Mouse (Mus musculus): ENCODE measurements at regions not wholly inside any gene's neighbourhood (a gene's known extent, or its start where the extent isn't known, plus 50 kb on each side); places are given as distances from the start of the nearest gene placed in this dataset.

DNA sequence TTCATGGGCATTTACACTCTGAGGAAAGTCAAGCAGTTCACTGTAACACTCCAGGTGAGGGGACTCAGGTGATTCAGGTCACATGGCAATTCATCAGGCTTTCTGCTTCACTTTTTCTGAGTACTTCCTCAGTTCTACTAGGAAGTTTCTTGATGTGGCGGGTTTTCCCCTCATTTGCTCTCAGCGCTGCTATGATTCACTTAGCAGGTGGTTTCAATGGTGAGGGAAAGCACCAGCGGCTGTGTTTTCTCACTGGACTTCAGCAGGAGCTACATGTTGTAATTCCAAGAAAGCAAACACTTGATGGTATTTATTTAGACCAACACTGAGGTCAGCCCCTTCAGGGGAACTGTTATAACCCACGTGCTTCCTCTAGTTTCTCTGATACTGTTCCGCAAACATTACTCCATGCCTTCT is 229.4 kb downstream of the Gm7489 start:
- Histone ChIP-seq H3K27ac (ENCODE audit: low read depth) (no peak overlapping the region), H3K4me1 (ENCODE audit: insufficient read depth) (no peaks in the 10 kb centered on the region), H3K36me3 (replicated peaks; ENCODE audit: insufficient read depth, low read length) (no peaks in the 10 kb centered on the region), H3K27me3 (ENCODE audit: insufficient read depth, low read length) (no peaks in the 10 kb centered on the region), H3K4me2 (ENCODE audit: low read depth, low read length) (no peak overlapping the region), H3K9ac (replicated peaks) (no peak overlapping the region), H3K9me3 (ENCODE audit: low read length) (no peaks in the 10 kb centered on the region), H3K4me3 (ENCODE audit: low read depth, low read length) (no peak overlapping the region)
- TF ChIP-seq EP300 (IDR thresholded peaks at IDR 0.05; ENCODE audit: low read depth) (no peak), CTCF (IDR thresholded peaks at IDR 0.05; ENCODE audit: low read depth) (no peak)
- WGBS (ENCODE audit: insufficient replicate concordance) = 47% methylated on average over 5 of the region's 5 CpGs
- no peak for DNase-seq
- no peak; the same call in 1 of the 2 replicates for ATAC-seq

DNA sequence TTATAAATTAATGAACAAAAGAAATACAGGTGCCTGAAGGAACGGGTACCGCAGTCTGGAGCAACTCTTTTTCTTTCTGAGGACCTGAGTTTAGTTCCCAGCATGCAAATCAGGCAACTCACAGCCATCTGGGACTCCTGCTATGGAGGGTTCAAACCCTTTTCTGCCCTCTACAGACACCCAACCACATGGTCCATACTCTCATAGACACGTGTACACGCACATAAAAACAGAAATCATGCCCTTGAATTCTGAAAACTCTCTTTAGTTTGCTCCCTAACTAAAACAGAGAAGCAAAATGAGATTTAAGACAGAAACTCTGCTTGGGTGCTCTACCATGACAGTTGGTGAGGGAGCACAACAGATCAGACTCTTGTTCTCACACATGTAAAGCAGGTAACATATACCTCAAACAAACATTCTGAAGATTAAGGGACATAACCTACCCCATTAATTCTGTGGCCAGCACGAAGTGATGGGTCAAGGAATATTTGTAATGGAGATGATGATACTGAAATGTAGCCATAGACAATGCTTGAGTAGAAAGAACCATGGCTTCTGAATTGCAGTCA is 233.3 kb downstream of the Gm7489 start:
- no peaks in the 10 kb centered on the region for H3K36me3 ChIP-seq (replicated peaks; ENCODE audit: insufficient read depth, low read length)
- H3K4me3 ChIP-seq (ENCODE audit: low read depth, low read length) = no peak overlapping the region
- no peak overlapping the region for H3K27ac ChIP-seq (ENCODE audit: low read depth)
- WGBS (ENCODE audit: insufficient replicate concordance) = 65% methylated on average over 5 of the region's 5 CpGs
- no peaks in the 10 kb centered on the region for H3K4me1 ChIP-seq (ENCODE audit: insufficient read depth)
- no peak for TF ChIP-seq EP300 (IDR thresholded peaks at IDR 0.05; ENCODE audit: low read depth)
- no peak for DNase-seq
- no peak overlapping the region for H3K9ac ChIP-seq (replicated peaks)
- no peak for ATAC-seq
- no peak overlapping the region for H3K4me2 ChIP-seq (ENCODE audit: low read depth, low read length)
- H3K9me3 ChIP-seq (ENCODE audit: low read length) = no peaks in the 10 kb centered on the region
- no peaks in the 10 kb centered on the region for H3K27me3 ChIP-seq (ENCODE audit: insufficient read depth, low read length)

DNA sequence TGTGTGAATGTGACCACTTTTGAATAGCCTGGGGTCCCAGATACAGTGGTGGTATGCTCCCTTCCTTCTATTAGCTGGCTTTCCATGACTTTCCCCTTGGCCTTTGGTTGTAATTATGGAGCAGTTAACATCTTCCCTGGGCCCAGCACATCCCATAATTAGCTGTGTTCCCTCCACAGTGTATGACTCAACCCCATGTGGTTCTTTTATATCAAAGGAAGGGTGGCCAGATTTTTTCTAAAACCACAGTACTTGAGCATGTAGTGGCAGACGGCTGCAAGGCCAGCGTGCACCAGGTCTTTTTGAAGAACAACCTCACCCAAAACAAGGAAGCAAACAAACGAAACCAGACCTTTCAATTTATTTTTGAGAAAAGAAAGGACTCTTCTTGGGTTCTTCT is 235.8 kb downstream of the Gm7489 start:
- Histone ChIP-seq H3K27me3 (ENCODE audit: insufficient read depth, low read length) (no peaks in the 10 kb centered on the region), H3K4me3 (ENCODE audit: low read depth, low read length) (no peak overlapping the region), H3K36me3 (replicated peaks; ENCODE audit: insufficient read depth, low read length) (no peaks in the 10 kb centered on the region), H3K4me2 (ENCODE audit: low read depth, low read length) (no peak overlapping the region), H3K27ac (ENCODE audit: low read depth) (no peak overlapping the region), H3K4me1 (ENCODE audit: insufficient read depth) (no peaks in the 10 kb centered on the region), H3K9ac (replicated peaks) (no peak overlapping the region), H3K9me3 (ENCODE audit: low read length) (no peaks in the 10 kb centered on the region)
- 63% methylated on average over 3 of the region's 3 CpGs for WGBS (ENCODE audit: insufficient replicate concordance)
- TF ChIP-seq EP300 (IDR thresholded peaks at IDR 0.05; ENCODE audit: low read depth) (no peak), CTCF (IDR thresholded peaks at IDR 0.05; ENCODE audit: low read depth) (no peak)
- ATAC-seq (no peak), DNase-seq (no peak)

DNA sequence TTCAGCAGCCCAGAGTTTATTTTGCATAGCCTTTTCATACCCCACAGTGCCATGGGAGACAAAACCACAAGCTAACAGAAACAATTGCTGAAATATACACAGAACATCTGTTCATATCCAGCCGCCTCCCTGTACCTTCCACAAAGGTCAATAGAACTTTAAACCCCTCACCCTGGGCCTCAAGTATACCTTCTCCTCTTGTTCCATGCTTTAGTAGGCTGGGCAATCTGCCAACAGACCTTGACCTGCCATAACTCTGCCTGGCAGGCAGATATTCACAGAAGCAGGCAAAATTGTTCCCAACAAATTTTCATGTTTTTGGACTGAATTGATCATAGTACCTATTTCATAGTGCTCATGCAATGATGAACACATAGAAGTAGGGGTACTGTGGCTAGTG is 279.6 kb downstream of the Gm7489 start:
- Histone ChIP-seq H3K4me2 (ENCODE audit: low read depth, low read length) (no peak overlapping the region), H3K4me3 (ENCODE audit: low read depth, low read length) (no peak overlapping the region), H3K27ac (ENCODE audit: low read depth) (no peak overlapping the region), H3K9me3 (ENCODE audit: low read length) (no peaks in the 10 kb centered on the region), H3K27me3 (ENCODE audit: insufficient read depth, low read length) (no peaks in the 10 kb centered on the region), H3K4me1 (ENCODE audit: insufficient read depth) (no peaks in the 10 kb centered on the region), H3K36me3 (replicated peaks; ENCODE audit: insufficient read depth, low read length) (no peaks in the 10 kb centered on the region), H3K9ac (replicated peaks) (no peak overlapping the region)
- TF ChIP-seq EP300 (IDR thresholded peaks at IDR 0.05; ENCODE audit: low read depth) (no peak), CTCF (IDR thresholded peaks at IDR 0.05; ENCODE audit: low read depth) (no peak)
- peak; percentile 14 for DNase-seq
- ATAC-seq = no peak
- 74% methylated on average over 1 of the region's 1 CpGs for WGBS (ENCODE audit: insufficient replicate concordance)

DNA sequence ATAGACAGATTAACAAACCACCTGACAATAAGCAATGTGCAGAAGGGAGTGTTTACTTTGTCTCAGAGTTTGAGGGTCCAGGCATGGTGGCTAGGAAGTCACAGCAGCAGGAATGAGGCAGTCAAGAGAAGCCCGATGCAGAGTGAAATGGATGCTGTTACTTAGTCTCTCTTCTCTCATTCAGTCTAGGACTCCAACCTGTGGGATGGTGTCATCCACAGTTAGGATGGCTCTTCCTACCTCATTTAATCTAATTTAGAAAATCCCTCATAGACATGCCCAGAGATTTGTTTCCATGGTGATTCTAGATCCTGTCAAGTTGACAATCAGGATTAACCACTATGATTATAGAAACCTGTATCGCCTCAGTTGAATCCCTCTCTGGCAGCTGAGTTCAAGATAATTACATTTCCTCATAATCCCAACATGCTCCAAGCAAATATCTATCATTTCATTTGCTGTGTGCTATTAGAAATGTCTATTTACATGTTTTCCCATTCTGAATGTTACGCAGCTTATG is 283.2 kb downstream of the Gm7489 start:
- no peak for DNase-seq
- no peaks in the 10 kb centered on the region for H3K4me1 ChIP-seq (ENCODE audit: insufficient read depth)
- H3K4me2 ChIP-seq (ENCODE audit: low read depth, low read length) = no peak overlapping the region
- no peak for TF ChIP-seq EP300 (IDR thresholded peaks at IDR 0.05; ENCODE audit: low read depth)
- no peak for TF ChIP-seq CTCF (IDR thresholded peaks at IDR 0.05; ENCODE audit: low read depth)
- no peak overlapping the region for H3K4me3 ChIP-seq (ENCODE audit: low read depth, low read length)
- no peak overlapping the region for H3K27ac ChIP-seq (ENCODE audit: low read depth)
- H3K27me3 ChIP-seq (ENCODE audit: insufficient read depth, low read length) = no peaks in the 10 kb centered on the region
- no peak for ATAC-seq
- H3K9ac ChIP-seq (replicated peaks) = no peak overlapping the region
- no peaks in the 10 kb centered on the region for H3K9me3 ChIP-seq (ENCODE audit: low read length)
- no peaks in the 10 kb centered on the region for H3K36me3 ChIP-seq (replicated peaks; ENCODE audit: insufficient read depth, low read length)
- 73% methylated on average over 3 of the region's 3 CpGs for WGBS (ENCODE audit: insufficient replicate concordance)

DNA sequence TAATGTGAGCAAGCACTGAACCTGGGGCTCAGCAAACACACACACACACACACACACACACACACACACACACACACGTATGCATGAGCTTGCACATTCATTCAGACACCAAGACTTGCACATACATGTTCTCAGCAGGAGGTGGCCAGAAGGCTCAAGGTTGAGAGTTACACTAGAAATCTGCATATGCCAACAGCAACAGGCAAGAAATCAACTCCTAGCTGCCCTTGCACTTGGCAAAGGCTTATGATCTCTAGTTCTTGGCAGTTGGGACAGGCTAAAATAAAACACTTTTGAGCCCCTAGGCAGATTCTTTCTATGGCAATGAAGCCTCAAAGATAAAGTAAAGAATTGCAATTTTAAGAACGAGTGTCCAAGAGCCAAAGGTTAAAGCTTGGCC is 292.5 kb downstream of the Gm7489 start:
- no peak for ATAC-seq
- no peaks in the 10 kb centered on the region for H3K9me3 ChIP-seq (ENCODE audit: low read length)
- H3K27me3 ChIP-seq (ENCODE audit: insufficient read depth, low read length) = no peaks in the 10 kb centered on the region
- no peak overlapping the region for H3K27ac ChIP-seq (ENCODE audit: low read depth)
- H3K4me3 ChIP-seq (ENCODE audit: low read depth, low read length) = no peak overlapping the region
- H3K4me1 ChIP-seq (ENCODE audit: insufficient read depth) = no peaks in the 10 kb centered on the region
- H3K36me3 ChIP-seq (replicated peaks; ENCODE audit: insufficient read depth, low read length) = no peaks in the 10 kb centered on the region
- WGBS (ENCODE audit: insufficient replicate concordance) = 53% methylated on average over 2 of the region's 2 CpGs
- no peak overlapping the region for H3K4me2 ChIP-seq (ENCODE audit: low read depth, low read length)
- no peak for DNase-seq
- TF ChIP-seq EP300 (IDR thresholded peaks at IDR 0.05; ENCODE audit: low read depth) (no peak), CTCF (IDR thresholded peaks at IDR 0.05; ENCODE audit: low read depth) (no peak)
- no peak overlapping the region for H3K9ac ChIP-seq (replicated peaks)

DNA sequence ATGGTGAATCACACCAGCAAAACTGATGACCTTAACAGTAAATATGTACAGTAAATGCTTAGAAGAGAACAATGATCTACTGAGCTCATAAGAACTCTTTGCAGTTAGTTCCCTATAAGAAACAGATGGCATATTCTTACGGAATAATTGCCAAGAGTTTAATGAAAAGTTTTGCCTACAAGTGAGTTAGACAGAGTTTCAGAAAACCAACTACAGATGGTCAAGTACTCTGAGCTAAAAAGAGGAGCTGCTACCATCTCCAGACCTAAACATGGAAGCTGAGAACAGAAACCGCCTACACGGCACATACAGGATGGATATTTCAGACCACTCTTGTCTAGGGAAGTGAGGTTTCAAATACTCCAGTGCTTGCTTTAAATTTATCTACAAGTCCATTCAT is 293.1 kb downstream of the Gm7489 start:
- Histone ChIP-seq H3K9me3 (ENCODE audit: low read length) (no peaks in the 10 kb centered on the region), H3K4me2 (ENCODE audit: low read depth, low read length) (no peak overlapping the region), H3K4me1 (ENCODE audit: insufficient read depth) (no peaks in the 10 kb centered on the region), H3K36me3 (replicated peaks; ENCODE audit: insufficient read depth, low read length) (no peaks in the 10 kb centered on the region), H3K4me3 (ENCODE audit: low read depth, low read length) (no peak overlapping the region), H3K9ac (replicated peaks) (no peak overlapping the region), H3K27me3 (ENCODE audit: insufficient read depth, low read length) (no peaks in the 10 kb centered on the region), H3K27ac (ENCODE audit: low read depth) (no peak overlapping the region)
- 76% methylated on average over 3 of the region's 3 CpGs for WGBS (ENCODE audit: insufficient replicate concordance)
- no peak for TF ChIP-seq CTCF (IDR thresholded peaks at IDR 0.05; ENCODE audit: low read depth)
- no peak for TF ChIP-seq EP300 (IDR thresholded peaks at IDR 0.05; ENCODE audit: low read depth)
- DNase-seq = no peak
- no peak for ATAC-seq
